Mouse (Mus musculus) cerebellum, adult 9-11 months (tissue): ENCODE data around the gene Ppp2r5a.

ENCODE experiments used
- DNase-seq: peaks from one replicate; pipeline ENCODE4 v3.0.0; 2022

Ppp2r5a gene

GRCm38 (mm10) chr1:191375644-191375998, 27.5 kb downstream of the Ppp2r5a start:
- no peak for DNase-seq

- DNase-seq: no peak
Observed at GRCm38 (mm10) chr1:191374993-191375643, 28.0 kb downstream of the Ppp2r5a start.

- DNase-seq: no peak
Observed at GRCm38 (mm10) chr1:191369140-191369539, 33.9 kb downstream of the Ppp2r5a start.

DNA sequence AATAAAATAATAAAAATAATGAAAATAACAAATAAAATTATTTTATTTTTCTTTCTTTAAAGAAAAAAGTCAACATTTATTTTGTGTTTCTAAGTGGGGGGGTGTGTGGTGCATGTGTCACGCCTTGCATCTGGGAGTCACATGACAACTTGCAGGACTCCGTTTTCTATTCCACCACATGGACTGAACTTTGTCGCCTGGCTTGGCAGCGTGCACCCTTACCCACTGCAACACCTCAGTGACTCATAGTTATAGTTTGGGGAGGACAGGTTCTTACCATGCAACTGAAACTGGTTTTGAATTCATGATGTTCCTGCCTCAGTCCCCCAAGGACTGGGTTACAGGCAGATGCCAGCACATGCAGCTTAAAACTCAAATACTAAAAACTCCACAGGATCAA, 34.9 kb downstream of the Ppp2r5a start:
- no peak for DNase-seq

DNA sequence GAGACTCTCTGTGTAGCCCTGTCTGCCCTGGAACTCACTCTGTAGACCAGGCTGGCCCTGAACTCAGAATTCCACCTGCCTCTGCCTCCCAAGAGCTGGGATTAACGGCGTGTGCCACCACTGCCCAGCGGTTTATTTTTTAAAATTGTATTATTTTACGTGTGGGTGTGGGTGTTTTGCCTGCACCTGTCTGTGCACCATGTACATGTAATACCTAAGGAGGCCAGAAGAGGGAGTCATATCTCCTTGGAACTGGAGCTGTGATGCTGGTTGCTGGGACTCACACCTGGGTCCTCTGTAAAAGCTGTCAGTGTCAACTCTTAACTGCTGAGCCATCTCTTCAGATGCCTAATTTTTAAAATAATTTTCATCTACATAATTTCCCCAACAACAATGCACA, 38.6 kb downstream of the Ppp2r5a start:
- DNase-seq: no peak

GRCm38 (mm10) chr1:191362412-191362811, 40.7 kb downstream of the Ppp2r5a start:
- no peak for DNase-seq

- DNase-seq: no peak
Observed at GRCm38 (mm10) chr1:191359478-191359877, 43.6 kb downstream of the Ppp2r5a start.

- DNase-seq: no peak
Observed at GRCm38 (mm10) chr1:191356936-191357335, 46.1 kb downstream of the Ppp2r5a start.

DNA sequence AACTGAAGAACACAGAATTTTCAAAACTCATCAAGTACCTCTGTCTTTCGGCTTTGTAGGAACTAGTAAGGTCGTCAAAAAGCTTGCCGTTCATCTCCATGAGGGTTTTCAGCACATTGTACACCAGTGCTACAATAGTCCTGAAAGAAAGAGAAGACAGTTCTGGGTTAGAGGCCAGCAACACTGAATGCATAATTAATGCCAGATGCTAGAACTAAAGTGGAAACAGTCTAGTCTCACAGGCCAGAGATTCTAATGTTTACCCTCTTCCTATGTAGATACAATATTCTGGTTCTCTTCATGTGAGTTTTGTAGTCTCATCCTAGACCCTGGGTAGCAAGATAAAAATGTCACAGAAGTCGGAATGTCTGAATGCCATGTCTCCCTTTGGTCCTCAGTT, 49.2 kb downstream of the Ppp2r5a start:
- no peak for DNase-seq

DNA sequence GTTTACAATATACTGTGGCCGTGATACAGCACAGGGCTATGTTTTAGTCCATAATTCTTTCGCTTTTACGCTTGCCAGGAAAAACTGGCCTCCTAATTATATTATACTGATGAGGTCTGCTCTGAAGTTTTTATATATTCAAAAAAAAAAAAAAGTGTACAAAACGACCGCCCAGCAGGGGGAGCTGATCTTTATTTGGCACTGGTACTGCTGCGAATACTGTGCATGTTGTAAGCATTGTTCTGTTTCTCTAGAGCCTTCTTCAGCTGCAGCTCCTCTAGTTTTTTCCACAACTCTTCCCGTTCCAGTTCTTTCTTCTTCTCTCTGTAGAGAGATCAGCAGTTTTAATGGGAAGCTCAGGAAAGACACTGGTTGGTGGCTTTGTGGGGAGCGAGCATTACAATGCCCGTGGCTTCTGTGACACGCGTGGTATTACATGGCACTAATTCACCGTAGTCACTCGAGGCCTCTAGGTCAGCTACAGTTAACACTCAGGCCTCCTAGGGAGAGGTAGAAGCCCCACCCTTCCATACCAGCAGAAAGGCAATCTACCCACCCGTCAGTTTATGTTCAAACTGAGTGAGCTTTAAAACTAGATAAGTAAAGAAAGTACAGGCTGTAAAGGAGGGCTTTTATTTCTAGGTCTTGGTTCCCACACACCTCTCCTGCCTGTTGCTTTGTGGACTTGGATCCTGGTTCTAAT, 50.1 kb downstream of the Ppp2r5a start:
- peak; percentile 26 for DNase-seq

GRCm38 (mm10) chr1:191350355-191350754, 52.7 kb downstream of the Ppp2r5a start:
- DNase-seq: no peak

DNA sequence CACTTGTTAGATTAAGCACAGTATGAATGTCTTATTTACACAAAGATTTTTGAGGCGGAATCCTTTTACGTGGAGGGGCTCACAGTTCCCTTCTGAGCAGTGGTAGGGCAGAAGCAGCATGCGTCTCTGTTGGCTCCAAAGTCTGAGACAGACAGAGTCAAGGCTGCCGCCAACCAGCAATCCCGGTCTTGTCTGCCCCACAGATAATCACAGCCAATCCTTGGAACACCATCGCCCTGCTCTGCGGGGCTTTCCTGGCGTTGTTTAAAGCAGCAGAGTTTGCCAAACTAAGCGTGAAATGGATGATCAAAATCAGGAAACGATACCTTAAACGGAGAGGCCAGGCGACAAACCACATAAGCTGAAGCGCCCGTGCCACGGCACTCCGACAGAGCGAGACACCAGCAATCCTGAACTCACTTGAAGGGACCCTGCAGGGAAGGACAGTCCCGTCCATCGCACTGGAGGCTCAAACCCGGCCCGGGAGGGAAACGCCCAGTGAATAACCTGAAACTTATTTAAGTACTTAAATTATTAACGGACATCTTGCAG, 53.5 kb downstream of the Ppp2r5a start:
- no peak for DNase-seq

GRCm38 (mm10) chr1:191348996-191349395, 54.1 kb downstream of the Ppp2r5a start:
- DNase-seq: no peak

GRCm38 (mm10) chr1:191348592-191348991, 54.5 kb downstream of the Ppp2r5a start:
- DNase-seq: no peak

- DNase-seq: no peak
Observed at GRCm38 (mm10) chr1:191347602-191348001, 55.5 kb downstream of the Ppp2r5a start.

DNA sequence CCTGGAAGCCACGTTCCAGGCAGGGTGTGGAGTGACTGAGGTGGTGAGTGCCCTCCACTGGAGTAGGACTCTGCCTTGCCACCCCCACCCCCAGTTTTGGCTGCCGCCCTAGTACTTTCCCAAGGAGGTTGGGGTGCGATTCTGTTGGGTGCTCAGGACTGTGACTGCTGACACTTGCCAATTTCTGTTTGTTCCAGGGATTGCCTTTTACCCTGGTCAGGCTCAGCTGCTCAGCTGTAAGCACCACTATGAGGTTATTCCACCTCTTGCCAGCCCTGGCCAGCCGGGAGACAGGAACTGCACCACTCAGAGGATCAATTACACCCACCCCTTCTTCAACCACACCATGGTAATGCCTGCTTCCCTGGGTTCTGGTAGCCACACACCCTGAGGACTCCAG, 62.5 kb downstream of the Ppp2r5a start:
- DNase-seq: no peak

- no peak for DNase-seq
Observed at GRCm38 (mm10) chr1:191339876-191340275, 63.2 kb downstream of the Ppp2r5a start.

GRCm38 (mm10) chr1:191334500-191334899, 68.6 kb downstream of the Ppp2r5a start:
- DNase-seq: no peak

- no peak for DNase-seq
Observed at GRCm38 (mm10) chr1:191330356-191330755, 72.7 kb downstream of the Ppp2r5a start.

DNA sequence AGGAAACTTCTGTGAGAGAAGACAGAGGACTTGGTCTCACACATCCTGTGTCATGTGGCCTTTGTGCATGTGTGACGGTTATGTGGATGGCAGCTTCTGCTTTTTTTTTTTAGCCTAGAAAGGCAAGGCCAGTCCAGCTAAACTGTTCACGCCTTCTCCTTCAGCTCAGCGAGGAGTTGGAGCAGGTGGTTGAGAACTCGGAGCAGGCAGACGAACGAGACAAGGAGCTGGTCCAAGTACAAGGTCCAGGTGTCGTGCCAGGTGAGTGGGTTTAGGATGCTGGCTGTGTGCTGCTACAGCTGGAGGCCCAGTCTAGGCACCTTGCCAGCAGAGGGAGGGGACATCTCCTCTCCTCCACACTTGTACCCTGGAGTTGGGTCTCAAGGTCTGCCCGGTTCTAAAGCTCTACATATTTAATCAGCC, 75.0 kb downstream of the Ppp2r5a start:
- peak; percentile 46 for DNase-seq

DNA sequence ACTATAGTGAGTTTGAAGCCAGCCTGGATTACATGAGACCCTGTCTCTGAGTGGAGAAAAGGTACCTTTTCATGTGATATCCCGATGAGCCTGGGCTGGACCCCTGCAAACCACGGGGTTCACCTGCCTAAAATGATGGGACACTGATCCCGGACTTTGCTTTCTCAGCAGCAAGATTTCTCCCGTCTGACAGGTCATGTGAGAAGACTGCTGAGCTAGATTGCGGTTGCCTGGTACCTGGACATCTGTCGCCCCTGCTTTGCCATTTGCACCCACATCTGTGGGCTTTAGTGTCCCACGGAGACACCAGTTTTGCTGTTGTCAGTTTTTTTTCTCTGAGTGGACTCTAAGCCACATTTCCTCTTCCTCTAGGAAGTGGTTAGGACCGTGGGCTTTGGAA, 75.8 kb downstream of the Ppp2r5a start:
- peak; percentile 26 for DNase-seq

DNA sequence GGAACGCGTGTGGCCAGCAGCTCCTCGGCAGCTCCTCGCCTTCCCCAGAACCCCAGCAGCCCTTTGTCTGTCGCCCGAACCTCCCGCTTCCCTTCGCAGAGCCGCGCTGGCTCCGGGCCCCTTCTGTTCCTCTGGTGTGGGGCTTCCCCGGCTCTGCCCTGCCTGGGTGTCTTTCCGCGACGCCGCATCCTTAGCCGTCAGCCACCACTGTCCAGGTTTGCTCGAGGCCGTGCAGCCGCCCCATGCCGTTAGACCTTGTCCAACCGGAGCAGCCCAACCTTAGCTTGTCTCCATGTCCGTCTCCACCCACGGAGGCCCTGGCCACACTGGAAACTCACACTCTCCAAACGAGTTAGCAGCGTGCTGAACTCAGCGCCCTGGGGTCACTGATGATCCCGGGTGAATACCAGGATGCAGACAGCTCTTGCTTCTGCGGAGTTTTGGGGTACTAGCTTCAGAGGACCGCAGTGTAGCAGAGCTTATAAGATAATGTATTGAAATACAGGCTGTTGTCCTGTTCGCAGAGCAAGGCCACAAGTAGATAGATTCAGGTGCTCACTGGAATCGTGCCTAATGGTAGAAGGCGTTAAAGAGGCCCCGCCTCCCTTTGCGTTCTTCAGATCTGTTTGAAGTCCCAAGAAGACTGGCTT, 76.7 kb downstream of the Ppp2r5a start:
- peak; percentile 39 for DNase-seq

DNA sequence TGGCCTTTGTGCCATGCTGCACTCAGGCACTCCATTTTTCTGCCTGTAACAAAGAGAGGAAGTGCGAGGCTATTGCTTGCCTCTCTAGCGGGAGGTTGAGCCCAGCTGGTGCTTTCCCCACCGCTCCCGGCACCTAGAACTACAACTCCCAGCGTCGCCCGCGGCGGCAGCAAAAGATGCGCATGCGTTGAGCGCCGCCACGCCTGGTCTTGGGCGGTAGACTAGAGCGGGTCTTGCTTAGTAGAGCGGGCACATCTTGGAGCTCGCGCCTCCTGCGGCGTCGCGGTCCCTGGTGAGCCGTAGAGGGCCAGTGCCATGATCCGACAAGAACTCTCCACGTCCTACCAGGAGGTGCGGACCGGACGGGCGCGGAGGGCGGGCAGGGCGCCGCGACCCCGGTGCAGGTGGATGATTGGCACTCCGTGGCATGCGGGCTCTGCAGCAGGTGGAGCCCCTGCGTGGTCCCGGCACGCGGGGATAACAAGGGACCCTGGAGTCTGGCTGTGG, 77.3 kb downstream of the Ppp2r5a start, which contains the start of gene Tmem206:
Gene Tmem206, plus strand, starts transcription at position 187 of the 507 bp plus-strand sequence.
- DNase-seq: peak; percentile 95
